Mouse (Mus musculus) E14TG2a.4 (cell line): ENCODE data around the gene Hoxd3.

ENCODE experiments used
- CTCF ChIP-seq: conservative IDR thresholded peaks from 2 replicates; pipeline ENCODE4 v1.5.1; 2014; ENCODE audit warnings: low read length
- NANOG ChIP-seq: IDR thresholded peaks from 2 replicates; pipeline ENCODE4 v1.6.1; 2014; ENCODE audit warnings: borderline replicate concordance, low read length, mixed read lengths

GRCm38 (mm10) chr2:74714156-74714789 is 2.5 kb downstream of the Hoxd3 start:
- TF ChIP-seq CTCF (no peak), NANOG (no peak)
